Mouse (Mus musculus): ENCODE results near the gene F2.
"Not testable (repeated sequence)": the region's sequence is repeated elsewhere in the genome, so short reads cannot be mapped to it uniquely, and the experiment has no call there.

Gene F2

GRCm38 (mm10) chr2:91645811-91646210 lies 9.6 kb upstream of the F2 start:
- no peak for DNase-seq (ENCODE audit: low spot score)

- no peak for DNase-seq (ENCODE audit: low spot score)
These were observed 9.1 kb upstream of the F2 start for GRCm38 (mm10) chr2:91645354-91645753.

GRCm38 (mm10) chr2:91644021-91644420 lies 7.8 kb upstream of the F2 start:
- no peak for DNase-seq (ENCODE audit: low spot score)

- no peak for DNase-seq (ENCODE audit: low spot score)
These were observed 6.7 kb upstream of the F2 start for GRCm38 (mm10) chr2:91642825-91643415.

- DNase-seq (ENCODE audit: low spot score) = no peak
These were observed 2.7 kb upstream of the F2 start for GRCm38 (mm10) chr2:91638931-91639330.

GRCm38 (mm10) chr2:91636727-91637338 lies 619 bp upstream of the F2 start:
- no peak for DNase-seq (ENCODE audit: low spot score)

GRCm38 (mm10) chr2:91635486-91635885 lies 728 bp downstream of the F2 start:
- no peak for DNase-seq (ENCODE audit: low spot score)

- DNase-seq (ENCODE audit: low spot score) = no peak
These were observed 1.4 kb downstream of the F2 start for GRCm38 (mm10) chr2:91634841-91635240.

GRCm38 (mm10) chr2:91633334-91633977 lies 2.8 kb downstream of the F2 start:
- no peak for DNase-seq (ENCODE audit: low spot score)

- no peak for DNase-seq (ENCODE audit: low spot score)
These were observed 3.9 kb downstream of the F2 start for GRCm38 (mm10) chr2:91632316-91632715.

GRCm38 (mm10) chr2:91631826-91632225 lies 4.4 kb downstream of the F2 start:
- DNase-seq (ENCODE audit: low spot score) = no peak

GRCm38 (mm10) chr2:91630384-91630783 lies 5.8 kb downstream of the F2 start:
- DNase-seq (ENCODE audit: low spot score) = no peak

GRCm38 (mm10) chr2:91629682-91630081 lies 6.5 kb downstream of the F2 start:
- no peak for DNase-seq (ENCODE audit: low spot score)

GRCm38 (mm10) chr2:91628171-91628570 lies 8.0 kb downstream of the F2 start:
- no peak for DNase-seq (ENCODE audit: low spot score)

GRCm38 (mm10) chr2:91627486-91627885 lies 8.7 kb downstream of the F2 start:
- DNase-seq (ENCODE audit: low spot score) = no peak

GRCm38 (mm10) chr2:91623366-91623765 lies 12.8 kb downstream of the F2 start:
- not testable (repeated sequence) for DNase-seq (ENCODE audit: low spot score)

GRCm38 (mm10) chr2:91622356-91622755 lies 13.9 kb downstream of the F2 start:
- no peak for DNase-seq (ENCODE audit: low spot score)

GRCm38 (mm10) chr2:91609370-91609769 lies 26.8 kb downstream of the F2 start:
- DNase-seq (ENCODE audit: low spot score) = not testable (repeated sequence)

GRCm38 (mm10) chr2:91602389-91602788 lies 33.8 kb downstream of the F2 start:
- DNase-seq (ENCODE audit: low spot score) = no peak

GRCm38 (mm10) chr2:91600475-91600874 lies 35.7 kb downstream of the F2 start:
- DNase-seq (ENCODE audit: low spot score) = peak; percentile 8

- no peak for DNase-seq (ENCODE audit: low spot score)
These were observed 50.0 kb downstream of the F2 start for GRCm38 (mm10) chr2:91586242-91586641.

GRCm38 (mm10) chr2:91580894-91581293 lies 55.3 kb downstream of the F2 start:
- DNase-seq (ENCODE audit: low spot score) = peak; percentile 24

All from layer of hippocampus, adult 11-12 months (tissue).